Mouse (Mus musculus) limb, embryonic 14.5 days (tissue): ENCODE data around the gene Zdhhc16. TPM values are rescaled to one million over a fixed set of nuclear protein-coding genes. Genes with fewer than 3 reads are reported as not detected.

ENCODE experiments used
- ATAC-seq: fragments of 200-750 bp; cut with Nextera tagmentation; 2 replicates; pipeline ENCODE4 v1.8.0; 2017; ENCODE audit warnings: low read depth, moderate number of reproducible peaks, moderate TSS enrichment; ENCODE audit not compliant: low FRiP score
- DNase-seq: peaks from one replicate; pipeline ENCODE4 v3.0.0-alpha.2; 2015; ENCODE audit warnings: low spot score
- H3K27ac ChIP-seq: fragments of 300-500 bp; sonication (generic); replicated peaks from 2 replicates; pipeline ENCODE4 v1.5.1; 2014; ENCODE audit warnings: low read depth, mild to moderate bottlenecking, low read length, moderate library complexity, mixed read lengths
- H3K27me3 ChIP-seq: fragments of 300-500 bp; sonication (generic); 2 replicates; pipeline ENCODE4 v1.6.1; 2014; ENCODE audit warnings: low read length, mixed read lengths; ENCODE audit not compliant: control insufficient read depth, insufficient read depth
- H3K36me3 ChIP-seq: fragments of 300-500 bp; sonication (generic); 2 replicates; pipeline ENCODE4 v1.6.1; 2014; ENCODE audit warnings: mild to moderate bottlenecking, low read length, moderate library complexity, mixed read lengths; ENCODE audit not compliant: control insufficient read depth, insufficient read depth
- H3K4me1 ChIP-seq: fragments of 300-500 bp; sonication (generic); 2 replicates; pipeline ENCODE4 v1.6.1; 2014; ENCODE audit warnings: antibody characterized with exemption, low read length, mixed read lengths; ENCODE audit not compliant: control insufficient read depth, insufficient read depth
- H3K4me2 ChIP-seq: fragments of 300-500 bp; sonication (generic); replicated peaks from 2 replicates; pipeline ENCODE4 v1.6.1; 2014; ENCODE audit warnings: low read depth, mild to moderate bottlenecking, low read length, moderate library complexity; ENCODE audit not compliant: severe bottlenecking
- H3K4me3 ChIP-seq: fragments of 300-500 bp; sonication (generic); replicated peaks from 2 replicates; pipeline ENCODE4 v1.5.1; 2014; ENCODE audit warnings: low read length
- H3K9ac ChIP-seq: fragments of 300-500 bp; sonication (generic); 2 replicates; pipeline ENCODE4 v1.6.1; 2014; ENCODE audit warnings: mild to moderate bottlenecking, low read depth, low read length, moderate library complexity; ENCODE audit not compliant: severe bottlenecking
- H3K9me3 ChIP-seq: fragments of 300-500 bp; sonication (generic); 2 replicates; pipeline ENCODE4 v1.6.1; 2016; ENCODE audit warnings: low read length; ENCODE audit not compliant: control insufficient read depth
- POLR2A ChIP-seq: fragments of 200-500 bp; IDR thresholded peaks from 2 replicates; pipeline ENCODE4 v1.8.0; 2012; ENCODE audit warnings: inconsistent platforms, mild to moderate bottlenecking, moderate library complexity, borderline replicate concordance; ENCODE audit not compliant: insufficient read depth, insufficient read length; ENCODE audit errors: extremely low read depth
- WGBS: fragments of 180-500 bp; shearing (Covaris S2); extraction: QIAGEN DNeasy Blood & Tissue Kit; methylation state at CpG from one replicate; pipeline ENCODE4 v1.1.7; 2014; 5-methylcytosine and 5-hydroxymethylcytosine counted together
- polyA plus RNA-seq, 2 experiments: library from polyadenylated mRNA; depleted of rRNA in 1 of 2; stranded (reverse) in 1 of 2; unstranded in 1 of 2; fragments of >200 nt; fragmentation: Nextera tagmentation in 1 of 2; extraction: Ambion mirVana in 1 of 2; gene quantifications; 2 replicates each; pipeline versions ENCODE4 v1.2.1 to v1.2.3; 2012 to 2014

Zdhhc16 gene
- polyA plus RNA-seq, 2 experiments: 79.2 to 114 TPM

GRCm38 (mm10) chr19:41905246-41905645, 28.0 kb upstream of the Zdhhc16 start:
- WGBS: 77% methylated on average over 2 of the region's 2 CpGs
- no peaks in the 10 kb centered on the region for H3K36me3 ChIP-seq
- H3K4me3 ChIP-seq: no peak overlapping the region
- H3K4me1 ChIP-seq: no peaks in the 10 kb centered on the region
- no peak for TF ChIP-seq POLR2A
- H3K9me3 ChIP-seq: no peaks in the 10 kb centered on the region
- DNase-seq (no peak), ATAC-seq (no peak)
- no peak overlapping the region for H3K4me2 ChIP-seq
- no peak overlapping the region for H3K27ac ChIP-seq
- H3K27me3 ChIP-seq: no peaks in the 10 kb centered on the region
- H3K9ac ChIP-seq: no peak overlapping the region

- WGBS: 60% methylated on average over 6 of the region's 6 CpGs
- no peak overlapping the region for H3K27ac ChIP-seq
- H3K4me1 ChIP-seq: no peaks in the 10 kb centered on the region
Observed at GRCm38 (mm10) chr19:41906311-41907078, 26.8 kb upstream of the Zdhhc16 start.

GRCm38 (mm10) chr19:41907079-41907760, 26.1 kb upstream of the Zdhhc16 start:
- H3K27ac ChIP-seq: no peak overlapping the region
- WGBS: 42% methylated on average over 8 of the region's 8 CpGs
- no peaks in the 10 kb centered on the region for H3K9me3 ChIP-seq

More at GRCm38 (mm10) chr19:41906311-41907078, 26.8 kb upstream of the Zdhhc16 start:
- no peak for ATAC-seq
- no peak overlapping the region for H3K4me3 ChIP-seq
- TF ChIP-seq POLR2A: no peak
- no peak overlapping the region for H3K9ac ChIP-seq
- no peaks in the 10 kb centered on the region for H3K27me3 ChIP-seq
- H3K9me3 ChIP-seq: no peaks in the 10 kb centered on the region
- DNase-seq: no peak
- no peak overlapping the region for H3K4me2 ChIP-seq
- H3K36me3 ChIP-seq: no peaks in the 10 kb centered on the region

GRCm38 (mm10) chr19:41908736-41909135, 24.5 kb upstream of the Zdhhc16 start:
- Histone ChIP-seq H3K4me3 (no peak overlapping the region), H3K9ac (no peak overlapping the region), H3K27ac (no peak overlapping the region), H3K9me3 (no peaks in the 10 kb centered on the region), H3K36me3 (no peaks in the 10 kb centered on the region), H3K4me2 (no peak overlapping the region), H3K4me1 (peaks cover 8% of the 10 kb centered on the region), H3K27me3 (no peaks in the 10 kb centered on the region)
- WGBS: 92% methylated on average over 3 of the region's 3 CpGs
- DNase-seq: no peak
- TF ChIP-seq POLR2A: no peak
- ATAC-seq: no peak

More at GRCm38 (mm10) chr19:41907079-41907760, 26.1 kb upstream of the Zdhhc16 start:
- Histone ChIP-seq H3K4me2 (no peak overlapping the region), H3K4me3 (no peak overlapping the region), H3K9ac (no peak overlapping the region), H3K36me3 (no peaks in the 10 kb centered on the region), H3K27me3 (no peaks in the 10 kb centered on the region), H3K4me1 (no peaks in the 10 kb centered on the region)
- ATAC-seq (no peak), DNase-seq (no peak)
- no peak for TF ChIP-seq POLR2A

- Histone ChIP-seq H3K4me3 (no peak overlapping the region), H3K9ac (no peak overlapping the region), H3K27ac (no peak overlapping the region), H3K9me3 (no peaks in the 10 kb centered on the region), H3K27me3 (no peaks in the 10 kb centered on the region), H3K4me1 (peaks cover 20% of the 10 kb centered on the region), H3K4me2 (no peak overlapping the region), H3K36me3 (peaks cover 4% of the 10 kb centered on the region; the same call in 1 of the 2 replicates)
- WGBS: 86% methylated on average over 2 of the region's 2 CpGs
- ATAC-seq: no peak
- no peak for DNase-seq
- no peak for TF ChIP-seq POLR2A
Observed at GRCm38 (mm10) chr19:41910396-41910795, 22.9 kb upstream of the Zdhhc16 start.
